Mouse (Mus musculus) liver, adult 2 months (tissue): Measurements from ENCODE around the gene Has3. TPM values are rescaled to one million over a fixed set of nuclear protein-coding genes. Genes with fewer than 3 reads are reported as not detected.

Experiments
- DNase-seq: peaks from one replicate; pipeline ENCODE4 v3.0.0-alpha.2; 2011; ENCODE audit warnings: low read depth, low spot score; ENCODE audit errors: extremely low read depth
- H3K27ac ChIP-seq: fragments of 200-500 bp; replicated peaks from 2 replicates; pipeline ENCODE4 v1.5.1; 2012; ENCODE audit warnings: low read depth, mild to moderate bottlenecking, control low read depth, inconsistent platforms, low read length; ENCODE audit not compliant: insufficient read depth
- H3K27me3 ChIP-seq: fragments of 200-500 bp; 2 replicates; pipeline ENCODE4 v1.6.1; 2012; ENCODE audit warnings: mild to moderate bottlenecking, moderate library complexity, low read length, inconsistent platforms; ENCODE audit not compliant: control insufficient read depth, insufficient read depth
- H3K36me3 ChIP-seq: fragments of 200-500 bp; 2 replicates; pipeline ENCODE4 v1.6.1; 2012; ENCODE audit warnings: low read length, inconsistent platforms; ENCODE audit not compliant: control insufficient read depth, insufficient read depth
- H3K4me1 ChIP-seq: fragments of 200-500 bp; 2 replicates; pipeline ENCODE4 v1.6.1; 2011; ENCODE audit warnings: low read length; ENCODE audit not compliant: control insufficient read depth, insufficient read depth
- H3K4me3 ChIP-seq: fragments of 200-500 bp; 2 replicates; pipeline ENCODE4 v1.5.1; 2011; ENCODE audit warnings: low read depth, mild to moderate bottlenecking, control low read depth, low read length, moderate library complexity; ENCODE audit not compliant: insufficient read depth
- H3K79me2 ChIP-seq: fragments of 200-500 bp; 2 replicates; pipeline ENCODE4 v1.6.1; 2012; ENCODE audit warnings: inconsistent platforms, mild to moderate bottlenecking, low read length, moderate library complexity; ENCODE audit not compliant: control insufficient read depth, insufficient read depth
- H3K9ac ChIP-seq: fragments of 200-500 bp; 2 replicates; pipeline ENCODE4 v1.6.1; 2012; ENCODE audit warnings: low read depth, mild to moderate bottlenecking, control low read depth, inconsistent platforms, low read length
- CTCF ChIP-seq: fragments of 200-500 bp; IDR thresholded peaks from 2 replicates; pipeline ENCODE4 v1.5.1; 2011; ENCODE audit warnings: low read depth, low read length, control low read depth
- POLR2A ChIP-seq: fragments of 200-500 bp; IDR thresholded peaks from 2 replicates; pipeline ENCODE4 v1.6.1; 2011; ENCODE audit warnings: low read length, control low read depth; ENCODE audit not compliant: insufficient read depth; ENCODE audit errors: extremely low read depth
- WGBS: fragments of 180-500 bp; shearing (Covaris S2); methylation state at CpG from one replicate; pipeline ENCODE4 v1.1.7; 2018; 5-methylcytosine and 5-hydroxymethylcytosine counted together
- polyA plus RNA-seq: library from polyadenylated mRNA; depleted of rRNA; stranded (reverse); fragments of >200 nt; gene quantifications from 2 replicates; pipeline ENCODE4 v1.2.3, GENCODE M21; 2012
- total RNA-seq: library from RNA; depleted of rRNA; stranded (reverse); fragments of >200 nt; gene quantifications from 2 replicates; pipeline ENCODE4 v1.2.3, GENCODE M21; 2014

The Has3 gene
- total and polyA plus RNA-seq, 2 experiments: 0.02 TPM; not detected in 1

GRCm38 (mm10) chr8:106906635-106907034 lies 36.6 kb downstream of the Has3 start:
- no peak for DNase-seq
- Histone ChIP-seq H3K27me3 (no peaks in the 10 kb centered on the region), H3K27ac (no peak overlapping the region), H3K36me3 (peaks cover 70% of the 10 kb centered on the region), H3K4me3 (no peak overlapping the region), H3K9ac (no peak overlapping the region), H3K4me1 (peaks cover 2% of the 10 kb centered on the region; the same call in 1 of the 2 replicates), H3K79me2 (no peaks in the 10 kb centered on the region)
- TF ChIP-seq POLR2A (no peak), CTCF (no peak)
- 88% methylated on average over 6 of the region's 6 CpGs for WGBS

DNA sequence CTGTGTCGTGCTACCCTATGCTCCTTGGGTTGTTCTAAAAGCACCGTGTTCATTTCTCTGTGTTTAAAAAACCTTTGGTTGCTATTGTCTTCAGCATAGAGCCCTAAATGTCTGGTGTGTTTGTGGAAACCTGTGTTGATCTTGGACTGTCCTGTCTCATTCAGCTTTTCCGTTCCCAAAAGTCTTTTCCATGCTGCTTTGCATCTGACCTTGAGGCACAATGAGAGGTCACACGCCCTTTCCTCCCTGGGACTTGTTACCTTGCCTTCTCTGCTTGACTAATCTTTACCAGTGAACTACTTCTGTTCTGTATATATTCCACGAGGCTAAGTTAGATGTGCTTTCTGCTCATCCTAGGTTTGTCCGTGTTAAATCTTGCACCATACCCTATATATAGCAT lies 37.4 kb downstream of the Has3 start:
- no peaks in the 10 kb centered on the region for H3K27me3 ChIP-seq
- no peak for DNase-seq
- H3K27ac ChIP-seq: no peak overlapping the region
- TF ChIP-seq POLR2A (no peak), CTCF (no peak)
- H3K79me2 ChIP-seq: no peaks in the 10 kb centered on the region
- H3K36me3 ChIP-seq: peaks cover 69% of the 10 kb centered on the region
- no peak overlapping the region for H3K4me3 ChIP-seq
- no peaks in the 10 kb centered on the region for H3K4me1 ChIP-seq
- H3K9ac ChIP-seq: no peak overlapping the region
- WGBS: 88% methylated on average over 6 of the region's 6 CpGs

DNA sequence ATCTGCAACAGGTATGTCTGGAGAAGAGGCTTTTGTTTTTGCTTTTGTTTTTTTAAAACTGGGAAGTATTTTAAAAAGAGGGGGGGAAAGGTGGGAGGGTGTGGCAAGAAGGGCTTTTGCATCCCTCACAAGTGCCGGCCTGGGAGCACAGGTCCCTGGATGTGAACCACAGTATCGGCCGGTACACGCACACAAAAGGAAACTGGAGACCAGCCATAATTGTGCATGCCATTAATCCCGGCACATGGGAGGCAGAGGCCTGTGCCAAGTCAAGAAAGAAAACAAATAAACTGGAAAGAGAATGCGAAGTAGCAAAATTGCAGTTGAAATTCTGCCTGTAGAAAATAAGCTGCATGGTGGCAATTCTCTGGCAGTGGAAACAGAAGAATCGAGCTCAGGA lies 38.2 kb downstream of the Has3 start:
- DNase-seq: no peak
- 86% methylated on average over 7 of the region's 7 CpGs for WGBS
- no peak overlapping the region for H3K4me3 ChIP-seq
- H3K4me1 ChIP-seq: no peaks in the 10 kb centered on the region
- no peak overlapping the region for H3K27ac ChIP-seq
- no peak overlapping the region for H3K9ac ChIP-seq
- no peak for TF ChIP-seq CTCF
- TF ChIP-seq POLR2A: no peak
- peaks cover 66% of the 10 kb centered on the region for H3K36me3 ChIP-seq
- H3K79me2 ChIP-seq: no peaks in the 10 kb centered on the region
- H3K27me3 ChIP-seq: no peaks in the 10 kb centered on the region

DNA sequence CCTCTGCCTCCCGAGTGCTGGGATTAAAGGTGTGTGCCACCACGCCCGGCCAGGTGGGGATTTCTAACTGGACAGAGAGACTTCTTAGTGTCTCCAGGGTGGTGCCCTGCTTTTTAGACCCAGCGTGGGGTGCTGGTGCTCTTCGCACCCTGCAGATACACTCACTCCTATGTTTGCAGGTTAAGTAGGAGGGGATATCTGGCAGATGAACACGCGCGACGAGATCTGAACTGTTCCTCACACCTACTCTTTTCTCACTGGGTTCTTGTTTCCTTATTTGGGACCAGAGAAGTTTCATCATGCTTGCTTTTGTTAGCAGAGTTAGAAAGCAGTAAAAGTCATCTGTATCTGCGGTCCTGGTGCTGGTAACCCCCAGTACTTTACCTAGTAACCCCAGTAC lies 43.6 kb downstream of the Has3 start:
- peaks cover 61% of the 10 kb centered on the region for H3K36me3 ChIP-seq

DNA sequence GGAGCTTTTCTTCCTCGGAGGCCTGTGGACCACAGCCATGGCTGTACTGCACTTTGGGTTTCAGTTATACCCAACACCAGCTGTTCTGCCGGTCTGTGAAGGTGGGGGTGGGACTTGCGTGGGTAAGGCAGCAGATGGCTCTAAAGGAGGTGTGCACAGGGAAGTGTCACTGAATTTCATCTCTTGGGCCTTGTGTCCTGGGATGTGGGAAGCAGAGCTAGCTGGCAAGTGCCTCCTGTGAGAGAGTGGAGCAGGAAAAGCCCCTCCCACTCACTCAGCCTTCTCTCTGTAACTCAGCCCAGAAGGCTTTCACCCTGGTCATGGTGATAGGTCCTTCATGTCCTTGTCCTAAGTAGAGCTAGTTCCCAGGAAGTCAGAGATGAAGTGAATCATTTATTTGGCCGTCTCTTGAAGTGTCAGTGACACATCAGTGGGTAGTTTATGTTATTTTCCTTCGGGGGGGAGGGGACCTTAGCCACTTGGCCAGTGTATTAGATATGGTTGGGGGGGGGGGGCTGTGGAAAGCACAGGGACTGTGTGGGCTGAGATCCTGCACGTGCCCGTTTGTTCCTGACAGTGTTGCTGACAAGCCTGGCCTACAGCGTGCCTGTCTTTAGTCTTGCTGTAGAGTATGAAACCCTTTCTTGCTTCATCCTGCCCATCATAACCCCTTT lies 49.8 kb downstream of the Has3 start:
- H3K4me3 ChIP-seq: no peak overlapping the region
- H3K36me3 ChIP-seq: peaks cover 58% of the 10 kb centered on the region
- no peaks in the 10 kb centered on the region for H3K4me1 ChIP-seq
- 93% methylated on average over 8 of the region's 8 CpGs for WGBS
- no peak overlapping the region for H3K9ac ChIP-seq
- H3K27ac ChIP-seq: no peak overlapping the region
- H3K79me2 ChIP-seq: no peaks in the 10 kb centered on the region
- DNase-seq: no peak
- no peaks in the 10 kb centered on the region for H3K27me3 ChIP-seq
- TF ChIP-seq CTCF: no peak
- no peak for TF ChIP-seq POLR2A

More for the DNA sequence above, 43.6 kb downstream of the Has3 start:
- TF ChIP-seq CTCF (no peak), POLR2A (no peak)
- Histone ChIP-seq H3K4me3 (no peak overlapping the region), H3K79me2 (no peaks in the 10 kb centered on the region), H3K27me3 (no peaks in the 10 kb centered on the region), H3K4me1 (no peaks in the 10 kb centered on the region), H3K27ac (no peak overlapping the region), H3K9ac (no peak overlapping the region)
- no peak for DNase-seq
- 97% methylated on average over 10 of the region's 10 CpGs for WGBS

- Histone ChIP-seq H3K79me2 (no peaks in the 10 kb centered on the region), H3K36me3 (peaks cover 54% of the 10 kb centered on the region), H3K4me1 (no peaks in the 10 kb centered on the region), H3K4me3 (no peak overlapping the region), H3K27ac (no peak overlapping the region), H3K9ac (no peak overlapping the region), H3K27me3 (no peaks in the 10 kb centered on the region)
- 97% methylated on average over 5 of the region's 5 CpGs for WGBS
- no peak for DNase-seq
- TF ChIP-seq POLR2A: no peak
These were observed 50.3 kb downstream of the Has3 start for GRCm38 (mm10) chr8:106920395-106920741.
